Mouse (Mus musculus): ENCODE data around the gene Slc6a6.

GRCm38 (mm10) chr6:91634876-91635275 is 49.0 kb upstream of the Slc6a6 start:
- TF ChIP-seq POLR2A (IDR thresholded peaks at IDR 0.05; ENCODE audit: insufficient read depth, low read depth, low read length): no peak
- TF ChIP-seq CTCF (IDR thresholded peaks at IDR 0.05; ENCODE audit: insufficient read depth, low read depth, low read length): no peak

All from olfactory bulb, adult 2 months (tissue).